Mouse (Mus musculus): ENCODE measurements at regions not wholly inside any gene's neighbourhood (a gene's known extent, or its start where the extent isn't known, plus 50 kb on each side); places are given as distances from the start of the nearest gene placed in this dataset.

GRCm38 (mm10) chr9:67153333-67153732 is 104.1 kb upstream of the Tpm1 start:
- no peak for TF ChIP-seq GATA1 (IDR thresholded peaks at IDR 0.05; ENCODE audit: borderline replicate concordance, low read length)
- TF ChIP-seq FLI1 (IDR thresholded peaks at IDR 0.05; ENCODE audit: low read length) = no peak

All from megakaryocyte, embryonic 14.5 days (primary cell).